Mouse (Mus musculus) gastrocnemius, adult 18-20 months (tissue): Measurements from ENCODE around the gene Rftn1. TPM values are rescaled to one million over a fixed set of nuclear protein-coding genes. Genes with fewer than 3 reads are reported as not detected.

Experiments used
- DNase-seq: peaks from one replicate; pipeline ENCODE4 v3.0.0; 2021; ENCODE audit warnings: low spot score
- total RNA-seq, 2 experiments: library from RNA; stranded (reverse); gene quantifications; 2 replicates each; pipeline ENCODE4 v1.2.3; 2021

Gene Rftn1
- total RNA-seq, 2 experiments from 2014 or later = 10.3 to 10.6 TPM

- no peak for DNase-seq
Measured at GRCm38 (mm10) chr17:50205152-50205782, 14.8 kb upstream of the Rftn1 start.

- DNase-seq = no peak
Measured at GRCm38 (mm10) chr17:50201828-50202445, 11.5 kb upstream of the Rftn1 start.

GRCm38 (mm10) chr17:50199075-50199850, 8.8 kb upstream of the Rftn1 start:
- DNase-seq = peak; percentile 41

GRCm38 (mm10) chr17:50197572-50197971, 7.1 kb upstream of the Rftn1 start:
- DNase-seq = no peak

GRCm38 (mm10) chr17:50196005-50196672, 5.7 kb upstream of the Rftn1 start:
- no peak for DNase-seq

GRCm38 (mm10) chr17:50195399-50195798, 4.9 kb upstream of the Rftn1 start:
- DNase-seq = no peak

GRCm38 (mm10) chr17:50194541-50194940, 4.1 kb upstream of the Rftn1 start:
- no peak for DNase-seq

GRCm38 (mm10) chr17:50193653-50194052, 3.2 kb upstream of the Rftn1 start:
- no peak for DNase-seq

- no peak for DNase-seq
Measured at GRCm38 (mm10) chr17:50192376-50192940, 2.0 kb upstream of the Rftn1 start.

- DNase-seq = no peak
Measured at GRCm38 (mm10) chr17:50191318-50191957, 964 bp upstream of the Rftn1 start.

GRCm38 (mm10) chr17:50189381-50190012, 977 bp downstream of the Rftn1 start:
- peak; percentile 58 for DNase-seq

- no peak for DNase-seq
Measured at GRCm38 (mm10) chr17:50188662-50189345, 1.7 kb downstream of the Rftn1 start.

- no peak for DNase-seq
Measured at GRCm38 (mm10) chr17:50185616-50186015, 4.9 kb downstream of the Rftn1 start.

GRCm38 (mm10) chr17:50185083-50185482, 5.4 kb downstream of the Rftn1 start:
- DNase-seq = no peak

- no peak for DNase-seq
Measured at GRCm38 (mm10) chr17:50184217-50185038, 6.0 kb downstream of the Rftn1 start.

GRCm38 (mm10) chr17:50183300-50183699, 7.2 kb downstream of the Rftn1 start:
- DNase-seq = no peak

GRCm38 (mm10) chr17:50182542-50182951, 7.9 kb downstream of the Rftn1 start:
- DNase-seq = peak; percentile 51

GRCm38 (mm10) chr17:50180899-50181570, 9.4 kb downstream of the Rftn1 start:
- no peak for DNase-seq

GRCm38 (mm10) chr17:50173776-50174175, 16.7 kb downstream of the Rftn1 start:
- DNase-seq = no peak
